Mouse (Mus musculus): ENCODE data around the gene Fasn. TPM values are rescaled to one million over a fixed set of nuclear protein-coding genes. Genes with fewer than 3 reads are reported as not detected.
"Not testable (repeated sequence)": the region's sequence is repeated elsewhere in the genome, so short reads cannot be mapped to it uniquely, and the experiment has no call there.

Gene Fasn
- polyA plus RNA-seq, 1 experiment from 2014 or later, result 11.3 TPM

GRCm38 (mm10) chr11:120784064-120784791 is 40.1 kb downstream of the Fasn start, which contains the start of the genes Rfng and Gps1:
Gene Rfng, minus strand, starts transcription at chr11:120784207.
Gene Gps1, plus strand, starts transcription at chr11:120784272.
- under 1% methylated on average over 77 of the region's 107 CpGs for WGBS

DNA sequence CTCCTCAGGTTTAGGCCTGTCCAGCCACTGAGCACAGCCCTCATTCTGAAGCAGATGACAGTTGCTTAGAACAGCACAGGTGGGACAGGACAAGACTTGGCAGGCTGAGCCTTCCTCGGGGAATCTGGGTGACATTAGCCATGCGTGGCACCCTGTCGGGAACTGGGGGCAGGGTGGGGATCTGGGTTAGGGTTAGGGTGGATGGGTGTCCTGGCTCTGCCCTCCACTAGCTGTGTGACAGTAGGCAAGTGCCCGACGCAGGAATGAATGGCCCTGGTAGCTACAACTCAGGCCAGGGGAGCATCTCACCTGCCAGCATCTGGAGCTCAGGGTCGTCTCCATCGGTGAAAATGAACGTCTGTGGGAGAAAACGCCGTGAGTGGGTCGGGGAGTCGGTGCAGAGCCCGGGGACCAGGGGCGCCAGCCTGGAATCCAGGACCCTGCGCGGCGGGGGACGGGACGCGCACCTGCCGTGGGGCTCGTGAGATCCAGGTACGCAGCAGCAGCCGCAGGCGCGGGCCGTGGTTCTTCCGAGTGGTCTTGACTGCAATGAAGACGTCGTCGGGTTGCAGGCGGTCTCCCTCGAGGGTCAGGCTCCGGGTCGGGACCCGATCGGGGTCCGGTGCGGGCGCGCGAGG is 40.8 kb downstream of the Fasn start:
- Histone ChIP-seq H3K9me3 (ENCODE audit: control insufficient read depth) (no peaks in the 10 kb centered on the region), H3K36me3 (ENCODE audit: control insufficient read depth, insufficient read depth) (peaks cover 42% of the 10 kb centered on the region), H3K27ac (ENCODE audit: low read depth, low read length) (peak overlapping the region; percentile 68), H3K4me1 (replicated peaks; ENCODE audit: control insufficient read depth, insufficient read depth, low read length) (0 out of 2 replicates have a peak, but pooled peaks cover 2% of the 10 kb centered on the region), H3K4me2 (replicated peaks; ENCODE audit: low read depth) (peak overlapping the region; percentile 90), H3K27me3 (replicated peaks; ENCODE audit: control insufficient read depth, insufficient read depth, low read length) (no peaks in the 10 kb centered on the region), H3K9ac (ENCODE audit: low read depth, low read length) (peak overlapping the region; percentile 87), H3K4me3 (ENCODE audit: low read depth, low read length) (peak overlapping the region; percentile 75)
- WGBS, result under 1% methylated on average over 42 of the region's 42 CpGs
- no peak for ATAC-seq
- no peak for TF ChIP-seq CTCF (IDR thresholded peaks at IDR 0.05; ENCODE audit: low read depth)

More at GRCm38 (mm10) chr11:120784064-120784791, 40.1 kb downstream of the Fasn start, which contains the start of the genes Rfng and Gps1:
- Histone ChIP-seq H3K36me3 (ENCODE audit: control insufficient read depth, insufficient read depth) (peaks cover 46% of the 10 kb centered on the region), H3K27me3 (replicated peaks; ENCODE audit: control insufficient read depth, insufficient read depth, low read length) (no peaks in the 10 kb centered on the region), H3K4me2 (replicated peaks; ENCODE audit: low read depth) (peak within 1 kb of the TSS; percentile 90), H3K9ac (ENCODE audit: low read depth, low read length) (peak within 1 kb of the TSS; percentile 87), H3K4me3 (ENCODE audit: low read depth, low read length) (peak within 1 kb of the TSS; percentile 75), H3K27ac (ENCODE audit: low read depth, low read length) (peak within 1 kb of the TSS; percentile 68), H3K9me3 (ENCODE audit: control insufficient read depth) (no peaks in the 10 kb centered on the region), H3K4me1 (replicated peaks; ENCODE audit: control insufficient read depth, insufficient read depth, low read length) (0 out of 2 replicates have a peak, but pooled peaks cover 2% of the 10 kb centered on the region)
- no peak for TF ChIP-seq CTCF (IDR thresholded peaks at IDR 0.05; ENCODE audit: low read depth)
- peak; percentile 74 for ATAC-seq

- H3K27ac ChIP-seq (ENCODE audit: low read depth, low read length); ATAC-seq; H3K9ac ChIP-seq (ENCODE audit: low read depth, low read length); H3K4me2 ChIP-seq (replicated peaks; ENCODE audit: low read depth); H3K27me3 ChIP-seq (replicated peaks; ENCODE audit: control insufficient read depth, insufficient read depth, low read length); H3K9me3 ChIP-seq (ENCODE audit: control insufficient read depth); H3K4me3 ChIP-seq (ENCODE audit: low read depth, low read length); H3K4me1 ChIP-seq (replicated peaks; ENCODE audit: control insufficient read depth, insufficient read depth, low read length): not testable (repeated sequence)
- peaks cover 20% of the 10 kb centered on the region; the same call in 1 of the 2 replicates for H3K36me3 ChIP-seq (ENCODE audit: control insufficient read depth, insufficient read depth)
- 93% methylated on average over 6 of the region's 6 CpGs for WGBS
Measured at GRCm38 (mm10) chr11:120781361-120781760, 43.0 kb downstream of the Fasn start.

GRCm38 (mm10) chr11:120779876-120780275 is 44.5 kb downstream of the Fasn start:
- Histone ChIP-seq H3K4me2 (replicated peaks; ENCODE audit: low read depth) (no peak overlapping the region), H3K27ac (ENCODE audit: low read depth, low read length) (no peak overlapping the region), H3K27me3 (replicated peaks; ENCODE audit: control insufficient read depth, insufficient read depth, low read length) (no peaks in the 10 kb centered on the region), H3K36me3 (ENCODE audit: control insufficient read depth, insufficient read depth) (peaks cover 17% of the 10 kb centered on the region; the same call in 1 of the 2 replicates), H3K4me3 (ENCODE audit: low read depth, low read length) (no peak overlapping the region), H3K4me1 (replicated peaks; ENCODE audit: control insufficient read depth, insufficient read depth, low read length) (no peaks in the 10 kb centered on the region), H3K9me3 (ENCODE audit: control insufficient read depth) (no peaks in the 10 kb centered on the region), H3K9ac (ENCODE audit: low read depth, low read length) (no peak overlapping the region)
- 94% methylated on average over 1 of the region's 1 CpGs for WGBS
- no peak for ATAC-seq
- TF ChIP-seq CTCF (IDR thresholded peaks at IDR 0.05; ENCODE audit: low read depth), result no peak

DNA sequence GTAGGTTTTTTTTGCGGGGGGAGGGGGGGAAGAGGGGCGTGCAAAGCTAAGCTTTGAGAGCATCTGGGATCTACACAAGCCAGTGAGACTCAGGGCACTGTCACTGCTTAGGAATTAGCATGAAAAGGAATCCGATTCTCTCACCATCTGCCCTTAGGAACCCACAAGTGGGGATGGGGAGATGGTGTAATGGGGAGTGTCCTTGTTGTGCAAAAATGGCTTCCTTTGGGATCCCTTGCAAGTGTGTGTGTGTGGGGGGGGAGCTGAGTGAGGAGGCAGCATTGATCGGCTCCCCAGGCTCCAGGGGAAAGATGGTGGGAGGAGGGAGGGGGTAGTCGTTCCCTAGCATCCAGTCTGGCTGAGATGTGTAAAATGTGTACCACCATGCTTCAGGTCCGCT is 47.2 kb downstream of the Fasn start:
- no peak overlapping the region for H3K27ac ChIP-seq (ENCODE audit: low read depth, low read length)
- H3K27me3 ChIP-seq (replicated peaks; ENCODE audit: control insufficient read depth, insufficient read depth, low read length), result no peaks in the 10 kb centered on the region
- H3K36me3 ChIP-seq (ENCODE audit: control insufficient read depth, insufficient read depth), result peaks cover 14% of the 10 kb centered on the region; the same call in 1 of the 2 replicates
- TF ChIP-seq CTCF (IDR thresholded peaks at IDR 0.05; ENCODE audit: low read depth), result no peak
- H3K4me3 ChIP-seq (ENCODE audit: low read depth, low read length), result no peak overlapping the region
- H3K9me3 ChIP-seq (ENCODE audit: control insufficient read depth), result no peaks in the 10 kb centered on the region
- 36% methylated on average over 6 of the region's 6 CpGs for WGBS
- no peak overlapping the region for H3K9ac ChIP-seq (ENCODE audit: low read depth, low read length)
- H3K4me2 ChIP-seq (replicated peaks; ENCODE audit: low read depth), result no peak overlapping the region
- ATAC-seq, result no peak
- H3K4me1 ChIP-seq (replicated peaks; ENCODE audit: control insufficient read depth, insufficient read depth, low read length), result no peaks in the 10 kb centered on the region

GRCm38 (mm10) chr11:120775774-120776469 is 48.4 kb downstream of the Fasn start:
- peak; percentile 100 for TF ChIP-seq CTCF (IDR thresholded peaks at IDR 0.05; ENCODE audit: low read depth)
- Histone ChIP-seq H3K36me3 (ENCODE audit: control insufficient read depth, insufficient read depth) (peaks cover 8% of the 10 kb centered on the region; the same call in 1 of the 2 replicates), H3K9me3 (ENCODE audit: control insufficient read depth) (no peaks in the 10 kb centered on the region)

More at GRCm38 (mm10) chr11:120775774-120776469, 48.4 kb downstream of the Fasn start:
- peak; percentile 82 for ATAC-seq
- Histone ChIP-seq H3K4me1 (replicated peaks; ENCODE audit: control insufficient read depth, insufficient read depth, low read length) (no peaks in the 10 kb centered on the region), H3K9ac (ENCODE audit: low read depth, low read length) (no peak overlapping the region), H3K27ac (ENCODE audit: low read depth, low read length) (no peak overlapping the region), H3K4me2 (replicated peaks; ENCODE audit: low read depth) (no peak overlapping the region), H3K4me3 (ENCODE audit: low read depth, low read length) (no peak overlapping the region), H3K27me3 (replicated peaks; ENCODE audit: control insufficient read depth, insufficient read depth, low read length) (no peaks in the 10 kb centered on the region)
- 21% methylated on average over 15 of the region's 15 CpGs for WGBS
